Mouse (Mus musculus) activated CD4-positive, CD25-positive, alpha-beta regulatory T cell, adult 9 weeks (primary cell): ENCODE results near the gene Pnliprp1. TPM values are rescaled to one million over a fixed set of nuclear protein-coding genes. Genes with fewer than 3 reads are reported as not detected.

Source experiments
- polyA plus RNA-seq: library from polyadenylated mRNA; unstranded; fragments of 100-300 nt; shearing (Covaris generic); gene quantifications from one replicate; pipeline ENCODE4 v1.2.1, GENCODE M21; 2017

Pnliprp1 gene
- polyA plus RNA-seq = not detected

DNA sequence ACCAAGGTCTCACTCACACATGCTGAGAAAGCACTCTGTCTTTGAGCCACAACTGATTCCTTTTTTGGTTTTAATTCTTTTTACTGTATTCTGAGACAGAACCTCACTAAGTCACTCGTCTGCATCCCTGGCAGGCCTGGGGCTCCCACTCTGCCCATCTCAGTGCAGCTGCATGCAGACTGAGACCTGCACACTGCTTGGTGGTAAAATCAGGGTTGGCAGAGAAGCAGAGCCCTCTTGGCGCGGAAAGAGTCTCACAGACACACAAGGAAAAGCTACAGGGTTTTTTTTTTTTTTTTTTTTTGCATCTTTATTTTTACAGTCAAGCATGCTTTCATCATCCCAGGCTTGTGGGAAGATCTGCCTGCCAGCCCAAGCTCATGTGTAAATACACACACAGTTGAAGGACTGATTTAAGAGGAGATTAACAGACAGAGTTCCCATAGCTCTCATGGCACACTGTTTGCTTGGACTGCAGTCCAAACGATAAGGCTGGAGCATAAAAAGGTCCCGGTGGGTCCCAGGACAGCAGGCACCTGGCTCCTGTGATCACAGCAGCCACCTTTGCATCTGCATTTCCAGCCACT, at the start of gene Pnliprp1:
Gene Pnliprp1 (plus strand): TSS at position 443 of the 587 bp plus-strand sequence.

DNA sequence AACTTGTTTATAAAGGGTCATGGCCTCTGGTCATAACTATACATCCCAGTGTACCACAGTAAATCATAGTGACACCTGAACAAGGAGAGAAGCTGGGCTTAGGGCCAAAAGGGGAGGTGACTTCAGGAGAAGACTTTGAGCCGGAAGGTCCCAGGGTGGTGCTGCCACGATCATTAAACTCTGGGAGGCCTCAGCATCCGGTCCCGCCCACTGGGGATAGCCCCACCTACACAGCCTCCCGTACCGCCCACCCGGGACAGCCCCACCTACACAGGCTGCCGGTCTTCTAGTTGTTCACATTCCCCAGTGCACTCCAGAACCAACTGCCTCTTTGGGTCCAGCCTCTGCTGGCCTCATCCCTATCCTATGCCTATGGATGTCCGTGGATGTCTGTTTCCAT, 30.7 kb downstream of the Pnliprp1 start, which contains the start of gene Pnliprp2:
Gene Pnliprp2 (plus strand): TSS at position 297 of the 400 bp plus-strand sequence.

Other genes with a start within 250 kb of the Pnliprp1 start
- not detected for gene Ccdc172, start 216.9 kb upstream of the Pnliprp1 start, polyA plus RNA-seq
- gene Pnlip, start 76.4 kb upstream of the Pnliprp1 start, polyA plus RNA-seq = not detected
- gene Pnliprp2, start 30.8 kb downstream of the Pnliprp1 start, polyA plus RNA-seq = not detected
- not detected for gene 1700019N19Rik, start 65.6 kb downstream of the Pnliprp1 start, polyA plus RNA-seq
- not detected for gene Eno4, start 214.5 kb downstream of the Pnliprp1 start, polyA plus RNA-seq
- 2.4 TPM for gene Hspa12a, start 214.8 kb downstream of the Pnliprp1 start, polyA plus RNA-seq